13 mouse cellular contexts compared by ENCODE assay signal in genomic region chr6:81471340-81471955, GRCm38 (mm10).
DNase-seq lines count a peak whose midpoint lies in the region; ATAC-seq and TF ChIP-seq lines count a peak whose summit lies in the region.
"Had no signal": no experiment of that assay in that cellular context is flagged by ENCODE, and none has a peak within 500 bp of the region (broad histone marks: within the 10 kb centered on the region; RNA-seq: fewer than 3 reads in every experiment).

No protein-coding gene starts in this region.

- no peaks in the 10 kb centered on the region for H3K27me3 ChIP-seq in forebrain, embryonic 13.5 days
- no peaks in the 10 kb centered on the region for H3K27me3 ChIP-seq in forebrain, embryonic 12.5 days
- H3K27me3 ChIP-seq in midbrain, postnatal 0 days (ENCODE audit: insufficient read depth, low read length) = no peaks in the 10 kb centered on the region
- no peaks in the 10 kb centered on the region for H3K27me3 ChIP-seq in midbrain, embryonic 13.5 days
- H3K27me3 ChIP-seq in myocyte (ENCODE audit: control insufficient read depth, insufficient read depth, insufficient read length) = no peaks in the 10 kb centered on the region
- H3K27me3 ChIP-seq: embryonic facial prominence, embryonic 12.5 days; heart, embryonic 13.5 days; stomach, embryonic 15.5 days had no signal

- no peak overlapping the region for H3K27ac ChIP-seq in forebrain, embryonic 13.5 days
- H3K27ac ChIP-seq in forebrain, embryonic 12.5 days = no peak overlapping the region
- H3K27ac ChIP-seq in midbrain, postnatal 0 days (ENCODE audit: low read depth, low read length) = no peak overlapping the region
- no peak overlapping the region for H3K27ac ChIP-seq in midbrain, embryonic 13.5 days
- H3K27ac ChIP-seq: embryonic facial prominence, embryonic 12.5 days; heart, embryonic 13.5 days; stomach, embryonic 15.5 days had no signal

- TF ChIP-seq CTCF in midbrain, postnatal 0 days (IDR thresholded peaks at IDR 0.05) = no peak

- H3K4me3 ChIP-seq in forebrain, embryonic 13.5 days = no peak overlapping the region
- no peak overlapping the region for H3K4me3 ChIP-seq in forebrain, embryonic 12.5 days (replicated peaks)
- no peak overlapping the region for H3K4me3 ChIP-seq in midbrain, postnatal 0 days (ENCODE audit: low read depth, low read length)
- H3K4me3 ChIP-seq in midbrain, embryonic 13.5 days (replicated peaks) = no peak overlapping the region
- no peak overlapping the region for H3K4me3 ChIP-seq in myocyte
- H3K4me3 ChIP-seq: embryonic facial prominence, embryonic 12.5 days; heart, embryonic 13.5 days; stomach, embryonic 15.5 days had no signal

- H3ac ChIP-seq in myocyte (ENCODE audit: control insufficient read depth, insufficient read length) = no peak overlapping the region

- 77% methylated on average over 9 of the region's 9 CpGs for WGBS in forebrain, embryonic 13.5 days
- WGBS in forebrain, embryonic 12.5 days = 84% methylated on average over 9 of the region's 9 CpGs
- WGBS in midbrain, postnatal 0 days = 77% methylated on average over 9 of the region's 9 CpGs
- whole genome bisulfite sequencing in midbrain, embryonic 13.5 days = 86% methylated on average over 9 of the region's 9 CpGs

- 0 out of 2 replicates have a peak, but pooled peaks cover 4% of the 10 kb centered on the region for H3K4me1 ChIP-seq in forebrain, embryonic 13.5 days
- no peaks in the 10 kb centered on the region for H3K4me1 ChIP-seq in forebrain, embryonic 12.5 days
- H3K4me1 ChIP-seq in midbrain, postnatal 0 days (ENCODE audit: insufficient read depth, low read length) = no peaks in the 10 kb centered on the region
- H3K4me1 ChIP-seq in midbrain, embryonic 13.5 days (replicated peaks) = no peaks in the 10 kb centered on the region
- H3K4me1 ChIP-seq: embryonic facial prominence, embryonic 12.5 days; stomach, embryonic 15.5 days had no signal

- no peak overlapping the region for H3K4me2 ChIP-seq in forebrain, embryonic 13.5 days
- no peak overlapping the region for H3K4me2 ChIP-seq in forebrain, embryonic 12.5 days
- H3K4me2 ChIP-seq in midbrain, postnatal 0 days (ENCODE audit: low read depth, low read length, poor library complexity, severe bottlenecking) = no peak overlapping the region
- H3K4me2 ChIP-seq in midbrain, embryonic 13.5 days (replicated peaks) = no peak overlapping the region
- peak overlapping the region; percentile 51 for H3K4me2 ChIP-seq in myocyte (ENCODE audit: low read depth)
- H3K4me2 ChIP-seq: embryonic facial prominence, embryonic 12.5 days; heart, embryonic 13.5 days; stomach, embryonic 15.5 days had no signal

- intact Hi-C loops in heart, postnatal 14 days (cut with DNase I) = no loop called here

- ATAC-seq in forebrain, embryonic 13.5 days = peak; percentile 80; the same call in 1 of the 2 replicates
- ATAC-seq in forebrain, embryonic 12.5 days (ENCODE audit: low FRiP score) = no peak
- no peak for ATAC-seq in midbrain, postnatal 0 days (ENCODE audit: low FRiP score)
- no peak for ATAC-seq in midbrain, embryonic 13.5 days
- ATAC-seq: activated CD4-positive, CD25-positive, alpha-beta regulatory T cell, adult 4 months; intestine, postnatal 0 days had no signal

- no peaks in the 10 kb centered on the region for H3K36me3 ChIP-seq in forebrain, embryonic 13.5 days (ENCODE audit: poor library complexity, severe bottlenecking)
- no peaks in the 10 kb centered on the region for H3K36me3 ChIP-seq in forebrain, embryonic 12.5 days (replicated peaks)
- H3K36me3 ChIP-seq in midbrain, postnatal 0 days (ENCODE audit: insufficient read depth, low read length) = no peaks in the 10 kb centered on the region
- H3K36me3 ChIP-seq in midbrain, embryonic 13.5 days = no peaks in the 10 kb centered on the region
- H3K36me3 ChIP-seq in myocyte (ENCODE audit: control insufficient read depth, insufficient read depth) = no peaks in the 10 kb centered on the region
- H3K36me3 ChIP-seq: embryonic facial prominence, embryonic 12.5 days; heart, embryonic 13.5 days; stomach, embryonic 15.5 days had no signal

- H3K79me2 ChIP-seq in myocyte (ENCODE audit: control insufficient read depth, insufficient read depth) = no peaks in the 10 kb centered on the region

- TF ChIP-seq POLR2A in myocyte (IDR thresholded peaks at IDR 0.05; ENCODE audit: insufficient read length, low read depth) = no peak

- peak; percentile 80 for DNase-seq in midbrain, postnatal 0 days (ENCODE audit: low spot score)
- peak; percentile 73 to 77 for DNase-seq in cerebellum, postnatal 36 days
- no peak for DNase-seq in urinary bladder, postnatal 4 days (ENCODE audit: low spot score in 2 of 2)
- no peak for DNase-seq in heart, postnatal 14 days

- H3K9ac ChIP-seq in forebrain, embryonic 13.5 days = no peak overlapping the region
- no peak overlapping the region for H3K9ac ChIP-seq in forebrain, embryonic 12.5 days
- H3K9ac ChIP-seq in midbrain, postnatal 0 days (replicated peaks; ENCODE audit: low read length, poor library complexity, severe bottlenecking) = no peak overlapping the region
- no peak overlapping the region for H3K9ac ChIP-seq in midbrain, embryonic 13.5 days (replicated peaks)
- H3K9ac ChIP-seq: embryonic facial prominence, embryonic 12.5 days; heart, embryonic 13.5 days; stomach, embryonic 15.5 days had no signal

- H3K9me3 ChIP-seq in forebrain, embryonic 13.5 days (replicated peaks) = no peaks in the 10 kb centered on the region
- H3K9me3 ChIP-seq in forebrain, embryonic 12.5 days = no peaks in the 10 kb centered on the region
- no peaks in the 10 kb centered on the region for H3K9me3 ChIP-seq in midbrain, postnatal 0 days (ENCODE audit: low read length)
- no peaks in the 10 kb centered on the region for H3K9me3 ChIP-seq in midbrain, embryonic 13.5 days
- H3K9me3 ChIP-seq: embryonic facial prominence, embryonic 12.5 days; heart, embryonic 13.5 days; stomach, embryonic 15.5 days had no signal

TF ChIP-seq in myocyte, 11 proteins besides CTCF, POLR2A, EP300 and RAD21:
- no peak for TF ChIP-seq TCF3 (IDR thresholded peaks at IDR 0.05; ENCODE audit: insufficient read length, low read depth)
- TF ChIP-seq MYOD1 (IDR thresholded peaks at IDR 0.05; ENCODE audit: control insufficient read depth in 1 of 3, insufficient read length in 2 of 3, low read depth in 2 of 3) = no peak
- no peak for TF ChIP-seq MAX (IDR thresholded peaks at IDR 0.05; ENCODE audit: low read depth)
- no peak for TF ChIP-seq CEBPB (IDR thresholded peaks at IDR 0.05; ENCODE audit: insufficient read depth, poor library complexity, severe bottlenecking)
- no peak for TF ChIP-seq POLR2AphosphoS2 (IDR thresholded peaks at IDR 0.05; ENCODE audit: insufficient read length, low read depth)
- no peak for TF ChIP-seq E2F4 (IDR thresholded peaks at IDR 0.05; ENCODE audit: insufficient read depth)
- TF ChIP-seq TCF12 (IDR thresholded peaks at IDR 0.05; ENCODE audit: insufficient read depth, poor library complexity, severe bottlenecking) = no peak
- no peak for TF ChIP-seq REST (IDR thresholded peaks at IDR 0.05; ENCODE audit: insufficient read depth, insufficient read length)
- TF ChIP-seq SRF (IDR thresholded peaks at IDR 0.05; ENCODE audit: control insufficient read depth, insufficient read length, low read depth) = no peak
- no peak for TF ChIP-seq MYOG (IDR thresholded peaks at IDR 0.05; ENCODE audit: control insufficient read depth in 1 of 3, insufficient read depth in 1 of 3, insufficient read length in 2 of 3, low read depth in 2 of 3)
- TF ChIP-seq USF1 (IDR thresholded peaks at IDR 0.05; ENCODE audit: low read depth) = no peak

Comparison
In these comparisons a context has a peak if more than half of its experiments do, and no peak if none do; other contexts are left out.
1. DNase-seq: peak in midbrain, postnatal 0 days (single experiment) and cerebellum, postnatal 36 days (2 of 2); none in urinary bladder, postnatal 4 days (0 of 2) and heart, postnatal 14 days (0 of 2).